Mouse (Mus musculus): ENCODE data around the gene Ubl3. TPM values are rescaled to one million over a fixed set of nuclear protein-coding genes. Genes with fewer than 3 reads are reported as not detected.

Ubl3 gene
- total RNA-seq, 2 experiments from 2014 or later = 89.6 to 99.7 TPM

- DNase-seq (ENCODE audit: low spot score) = no peak
- intact Hi-C loops (cut with DNase I) = no loop called here
Observed at GRCm38 (mm10) chr5:148535669-148536430, 16.7 kb downstream of the Ubl3 start.

- DNase-seq (ENCODE audit: low spot score) = no peak
- intact Hi-C loops (cut with DNase I) = no loop called here
Observed at GRCm38 (mm10) chr5:148534644-148535043, 17.9 kb downstream of the Ubl3 start.

GRCm38 (mm10) chr5:148533924-148534323 lies 18.7 kb downstream of the Ubl3 start:
- no peak for DNase-seq (ENCODE audit: low spot score)
- intact Hi-C loops (cut with DNase I) = no loop called here

GRCm38 (mm10) chr5:148532201-148532600 lies 20.4 kb downstream of the Ubl3 start:
- intact Hi-C loops (cut with DNase I) = no loop called here
- no peak for DNase-seq (ENCODE audit: low spot score)

- DNase-seq (ENCODE audit: low spot score) = no peak
- intact Hi-C loops (cut with DNase I) = no loop called here
Observed at GRCm38 (mm10) chr5:148527632-148528031, 25.0 kb downstream of the Ubl3 start.

GRCm38 (mm10) chr5:148526631-148527030 lies 26.0 kb downstream of the Ubl3 start:
- intact Hi-C loops (cut with DNase I) = no loop called here
- DNase-seq (ENCODE audit: low spot score) = no peak

- intact Hi-C loops (cut with DNase I) = no loop called here
- no peak for DNase-seq (ENCODE audit: low spot score)
Observed at GRCm38 (mm10) chr5:148523202-148523971, 29.2 kb downstream of the Ubl3 start.

- no peak for DNase-seq (ENCODE audit: low spot score)
- intact Hi-C loops (cut with DNase I) = no loop called here
Observed at GRCm38 (mm10) chr5:148522378-148522777, 30.2 kb downstream of the Ubl3 start.

- intact Hi-C loops (cut with DNase I) = no loop called here
- no peak for DNase-seq (ENCODE audit: low spot score)
Observed at GRCm38 (mm10) chr5:148517445-148517844, 35.1 kb downstream of the Ubl3 start.

- no peak for DNase-seq (ENCODE audit: low spot score)
- intact Hi-C loops (cut with DNase I) = loop anchor here (5.0 kb wide), 1 partner anchor 35 kb away; no protein-coding TSS in a partner anchor
Observed at GRCm38 (mm10) chr5:148512042-148512640, 40.4 kb downstream of the Ubl3 start.

- intact Hi-C loops (cut with DNase I) = loop anchor here (5.0 kb wide), 1 partner anchor 37 kb away; no protein-coding TSS in a partner anchor
- no peak for DNase-seq (ENCODE audit: low spot score)
Observed at GRCm38 (mm10) chr5:148510265-148510664, 42.3 kb downstream of the Ubl3 start.

- DNase-seq (ENCODE audit: low spot score) = no peak
- intact Hi-C loops (cut with DNase I) = loop anchor here (5.0 kb wide), 1 partner anchor 38 kb away; no protein-coding TSS in a partner anchor
Observed at GRCm38 (mm10) chr5:148509731-148510130, 42.9 kb downstream of the Ubl3 start.

- intact Hi-C loops (cut with DNase I) = no loop called here
- DNase-seq (ENCODE audit: low spot score) = no peak
Observed at GRCm38 (mm10) chr5:148508901-148509604, 43.5 kb downstream of the Ubl3 start.

GRCm38 (mm10) chr5:148505381-148505780 lies 47.2 kb downstream of the Ubl3 start:
- intact Hi-C loops (cut with DNase I) = no loop called here
- DNase-seq (ENCODE audit: low spot score) = no peak

- intact Hi-C loops (cut with DNase I) = no loop called here
- DNase-seq (ENCODE audit: low spot score) = no peak
Observed at GRCm38 (mm10) chr5:148502237-148502636, 50.4 kb downstream of the Ubl3 start.

GRCm38 (mm10) chr5:148501228-148501957 lies 51.2 kb downstream of the Ubl3 start:
- no peak for DNase-seq (ENCODE audit: low spot score)
- intact Hi-C loops (cut with DNase I) = no loop called here

GRCm38 (mm10) chr5:148500516-148500915 lies 52.1 kb downstream of the Ubl3 start:
- intact Hi-C loops (cut with DNase I) = no loop called here
- DNase-seq (ENCODE audit: low spot score) = no peak

GRCm38 (mm10) chr5:148499616-148500015 lies 53.0 kb downstream of the Ubl3 start:
- intact Hi-C loops (cut with DNase I) = no loop called here
- no peak for DNase-seq (ENCODE audit: low spot score)

- no peak for DNase-seq (ENCODE audit: low spot score)
- intact Hi-C loops (cut with DNase I) = no loop called here
Observed at GRCm38 (mm10) chr5:148495991-148496390, 56.6 kb downstream of the Ubl3 start.
